Mouse (Mus musculus): ENCODE results near the gene Cldn12. TPM values are rescaled to one million over a fixed set of nuclear protein-coding genes. Genes with fewer than 3 reads are reported as not detected.

The Cldn12 gene
- total RNA-seq, 2 experiments from 2014 or later = 9.0 to 10.7 TPM

DNA sequence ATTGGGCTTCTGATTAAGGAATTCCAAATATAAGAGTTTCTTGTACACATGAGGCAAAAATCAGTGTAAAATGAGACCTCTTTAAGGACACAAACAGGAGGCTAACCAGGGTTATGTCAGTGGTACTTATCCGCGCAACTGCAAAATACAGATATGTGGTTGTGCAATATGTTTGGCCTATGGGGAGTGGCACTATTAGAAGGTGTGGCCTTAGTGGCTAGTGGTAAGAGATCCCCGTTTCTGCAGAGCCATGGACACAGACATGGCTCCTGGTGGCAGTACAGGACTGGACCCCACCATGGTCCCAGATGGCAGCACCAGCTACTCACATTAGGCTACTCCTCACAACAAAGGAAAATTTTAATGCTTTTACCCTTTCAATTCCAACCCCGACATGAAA lies 19.7 kb downstream of the Cldn12 start:
- DNase-seq (ENCODE audit: low spot score) = no peak

GRCm38 (mm10) chr5:5494269-5495005 lies 20.3 kb downstream of the Cldn12 start:
- peak; percentile 44 for DNase-seq (ENCODE audit: low spot score)

DNA sequence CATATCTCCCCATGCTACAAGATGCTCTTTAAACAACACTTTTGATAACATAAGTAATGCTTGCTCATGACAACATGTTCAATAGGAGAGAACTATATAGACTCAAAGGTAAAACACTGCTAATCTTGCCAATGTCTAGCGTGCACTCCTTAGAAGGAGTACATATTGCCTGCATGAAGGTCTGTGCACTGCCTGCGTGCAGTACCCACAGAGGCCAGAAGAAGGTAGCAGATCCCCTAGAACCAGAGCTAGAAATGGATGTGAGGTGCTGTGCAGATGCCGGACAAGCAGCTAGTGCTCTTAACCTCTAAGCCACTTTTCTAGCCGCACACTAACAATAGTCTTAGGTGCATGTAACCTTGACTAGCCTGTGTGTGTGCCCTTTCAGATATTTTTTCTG lies 22.6 kb downstream of the Cldn12 start:
- DNase-seq (ENCODE audit: low spot score) = no peak

- no peak for DNase-seq (ENCODE audit: low spot score)
These were observed 28.7 kb downstream of the Cldn12 start for GRCm38 (mm10) chr5:5486071-5486470.

- DNase-seq (ENCODE audit: low spot score) = no peak
These were observed 31.4 kb downstream of the Cldn12 start for GRCm38 (mm10) chr5:5483254-5483858.

DNA sequence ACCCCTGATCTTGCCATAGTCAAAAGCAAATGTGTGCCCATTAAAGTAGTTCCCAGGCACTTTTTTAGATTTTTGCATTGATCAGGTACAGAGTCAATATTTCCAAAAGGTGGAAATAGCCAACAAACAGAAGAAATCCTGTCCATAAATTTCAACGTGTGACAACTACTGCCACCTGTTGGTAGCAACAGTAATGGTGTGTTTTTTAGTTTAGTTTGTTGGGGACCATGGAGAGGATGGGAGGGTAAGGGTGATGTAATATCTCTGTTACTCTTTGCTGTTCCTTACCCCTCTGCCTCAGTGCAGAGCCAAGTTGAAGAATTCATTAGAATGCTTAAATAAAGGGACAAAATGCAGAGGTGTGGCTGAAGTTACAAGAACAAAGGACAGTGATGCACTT lies 33.1 kb downstream of the Cldn12 start:
- peak; percentile 37 for DNase-seq (ENCODE audit: low spot score)

DNA sequence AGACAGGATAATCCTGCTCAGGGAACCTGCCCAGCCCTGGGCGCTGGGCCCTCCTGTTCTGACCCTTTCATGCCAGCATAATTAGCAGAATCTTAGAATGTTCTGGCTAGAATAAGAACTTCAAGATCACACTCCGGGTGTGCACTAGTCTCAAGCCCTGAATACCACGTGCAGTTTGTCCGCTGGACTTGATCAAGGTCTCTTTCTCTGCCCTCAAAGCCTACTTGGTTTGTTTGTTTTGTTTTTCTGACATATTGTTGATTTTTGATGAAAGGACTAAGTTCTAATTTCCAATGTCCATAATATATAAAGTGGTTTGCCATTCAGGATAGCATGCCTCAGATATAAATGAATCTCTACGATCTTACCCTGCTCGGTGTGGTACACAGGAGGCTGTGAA lies 35.7 kb downstream of the Cldn12 start, which contains the start of gene 1700015F17Rik:
1700015F17Rik (minus strand) TSS at position 101 of the 400 bp plus-strand sequence.
- DNase-seq (ENCODE audit: low spot score) = no peak

- no peak for DNase-seq (ENCODE audit: low spot score)
These were observed 38.6 kb downstream of the Cldn12 start for GRCm38 (mm10) chr5:5476133-5476532.

DNA sequence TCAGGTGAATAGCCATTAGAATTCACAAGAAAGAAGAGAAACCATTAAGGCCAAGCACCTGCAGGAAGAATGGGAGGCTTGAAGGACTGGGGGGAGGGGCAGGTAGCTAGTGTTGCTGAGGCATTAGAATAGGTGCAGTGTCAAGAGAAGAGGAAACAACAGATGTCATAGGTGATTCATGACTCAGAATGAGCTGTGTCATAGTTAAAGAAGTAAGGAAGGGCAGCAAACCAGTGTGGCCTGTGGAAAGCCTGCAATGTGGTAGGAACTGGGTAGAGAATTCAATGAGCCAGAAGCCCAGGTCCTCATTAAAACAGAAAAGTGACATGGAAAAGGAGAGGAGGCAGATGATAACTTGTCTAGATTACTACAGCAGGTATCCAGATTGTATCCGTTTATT lies 49.5 kb downstream of the Cldn12 start:
- DNase-seq (ENCODE audit: low spot score) = no peak

Other genes with a start within 250 kb of the Cldn12 start
- gene Cdk14, start 94.6 kb downstream of the Cldn12 start, total RNA-seq (2021) = 1 to 10 TPM; 2.8 to 2.9 TPM
- gene 1700015F17Rik, start 35.8 kb downstream of the Cldn12 start, total RNA-seq (2021) = not detected
- gene Gtpbp10, start 44.6 kb upstream of the Cldn12 start, total RNA-seq (2021) = 1 to 10 TPM; 6.6 to 7.7 TPM
- gene Gm8773, start 58.8 kb upstream of the Cldn12 start, total RNA-seq (2021) = not detected
- gene Cfap69, start 149.3 kb upstream of the Cldn12 start, total RNA-seq (2021) = under 1 TPM in 1 of 2 experiments, not detected in 1; 0.11 TPM
- gene Steap2, start 179.6 kb upstream of the Cldn12 start, total RNA-seq (2021) = under 1 TPM; 0.21 to 0.71 TPM
- not detected for gene Steap1, start 234.4 kb upstream of the Cldn12 start, total RNA-seq (2021)